Mouse (Mus musculus) MEL (cell line): Measurements from ENCODE around the gene Mapk8ip1. TPM values are rescaled to one million over a fixed set of nuclear protein-coding genes. Genes with fewer than 3 reads are reported as not detected.

ENCODE experiments used
- DNase-seq: peaks from one replicate; pipeline ENCODE4 v3.0.0; 2011; ENCODE audit warnings: low read depth, low spot score
- H3K27ac ChIP-seq: 2 replicates; pipeline ENCODE4 v1.5.1; 2012; ENCODE audit warnings: low read depth, mild to moderate bottlenecking, control low read depth, low read length, moderate library complexity; ENCODE audit not compliant: control insufficient read depth
- H3K27me3 ChIP-seq, 2 experiments: fragments of 150-350 bp in 1 of 2; sonication (generic) in 1 of 2; 2 replicates each; pipeline ENCODE4 v1.6.1; 2012; ENCODE audit warnings: low read length in 2 of 2, mild to moderate bottlenecking in 2 of 2, improper control_type of control experiment in 1 of 2, moderate library complexity in 1 of 2; ENCODE audit not compliant: insufficient read depth in 2 of 2, control insufficient read depth in 1 of 2
- H3K36me3 ChIP-seq, 2 experiments: 2 replicates each; pipeline ENCODE4 v1.6.1; 2012 to 2014; ENCODE audit warnings: low read length in 2 of 2, improper control_type of control experiment in 1 of 2, inconsistent platforms in 1 of 2, mild to moderate bottlenecking in 1 of 2; ENCODE audit not compliant: insufficient read depth in 2 of 2, control insufficient read depth in 1 of 2
- H3K4me1 ChIP-seq, 2 experiments: fragments of 150-350 bp in 1 of 2; sonication (generic) in 1 of 2; 2 replicates each; pipeline ENCODE4 v1.6.1; 2012; ENCODE audit warnings: low read length in 2 of 2, improper control_type of control experiment in 1 of 2, mild to moderate bottlenecking in 1 of 2; ENCODE audit not compliant: insufficient read depth in 2 of 2, control insufficient read depth in 1 of 2
- H3K4me3 ChIP-seq, 2 experiments: fragments of 150-350 bp in 1 of 2; sonication (generic) in 1 of 2; 2 replicates each; pipeline ENCODE4 v1.5.1; 2012; ENCODE audit warnings: low read depth in 2 of 2, low read length in 2 of 2, mild to moderate bottlenecking in 2 of 2, moderate library complexity in 2 of 2, control low read depth in 1 of 2, improper control_type of control experiment in 1 of 2; ENCODE audit not compliant: control insufficient read depth in 1 of 2, insufficient read depth in 1 of 2
- H3K79me2 ChIP-seq: 2 replicates; pipeline ENCODE4 v1.6.1; 2012; ENCODE audit warnings: mild to moderate bottlenecking, low read length, moderate library complexity; ENCODE audit not compliant: control insufficient read depth, poor library complexity, insufficient read depth
- H3K9ac ChIP-seq: 2 replicates; pipeline ENCODE4 v1.6.1; 2012; ENCODE audit warnings: low read depth, mild to moderate bottlenecking, control low read depth, low read length, moderate library complexity; ENCODE audit not compliant: control insufficient read depth, poor library complexity, severe bottlenecking
- H3K9me3 ChIP-seq: fragments of 150-350 bp; sonication (generic); replicated peaks from 2 replicates; pipeline ENCODE4 v1.6.1; 2012; ENCODE audit warnings: mild to moderate bottlenecking, low read length, improper control_type of control experiment, moderate library complexity; ENCODE audit not compliant: insufficient read depth
- CHD2 ChIP-seq: IDR thresholded peaks from 2 replicates; pipeline ENCODE4 v1.6.1; 2011; ENCODE audit warnings: low read length, improper control_type of control experiment
- ETS1 ChIP-seq: IDR thresholded peaks from 2 replicates; pipeline ENCODE4 v1.6.1; 2012; ENCODE audit warnings: low read depth, mild to moderate bottlenecking, inconsistent platforms, low read length, improper control_type of control experiment, moderate library complexity
- GABPA ChIP-seq: IDR thresholded peaks from 2 replicates; pipeline ENCODE4 v1.6.1; 2012; ENCODE audit warnings: low read depth, mild to moderate bottlenecking, inconsistent platforms, low read length, improper control_type of control experiment, moderate library complexity
- KAT2A ChIP-seq: conservative IDR thresholded peaks from 2 replicates; pipeline ENCODE4 v1.6.1; 2012; ENCODE audit warnings: low read depth, low read length, improper control_type of control experiment, inconsistent platforms
- MAFK ChIP-seq: IDR thresholded peaks from 2 replicates; pipeline ENCODE4 v1.6.1; 2011; ENCODE audit warnings: low read depth, mild to moderate bottlenecking, low read length, improper control_type of control experiment, borderline replicate concordance
- MAX ChIP-seq: IDR thresholded peaks from 2 replicates; pipeline ENCODE4 v1.6.1; 2011; ENCODE audit warnings: low read length, improper control_type of control experiment
- MAZ ChIP-seq: IDR thresholded peaks from 2 replicates; pipeline ENCODE4 v1.6.1; 2012; ENCODE audit warnings: low read depth, mild to moderate bottlenecking, inconsistent platforms, low read length, improper control_type of control experiment
- MXI1 ChIP-seq: IDR thresholded peaks from 2 replicates; pipeline ENCODE4 v1.6.1; 2011; ENCODE audit warnings: mild to moderate bottlenecking, low read depth, low read length, improper control_type of control experiment
- MYB ChIP-seq: IDR thresholded peaks from 2 replicates; pipeline ENCODE4 v1.6.1; 2011; ENCODE audit warnings: mild to moderate bottlenecking, low read depth, low read length, improper control_type of control experiment
- NELFE ChIP-seq: IDR thresholded peaks from 2 replicates; pipeline ENCODE4 v1.6.1; 2011; ENCODE audit warnings: low read depth, low read length, improper control_type of control experiment
- POLR2A ChIP-seq, 2 experiments: IDR thresholded peaks; 2 replicates each; pipeline ENCODE4 v1.6.1; 2011 to 2012; ENCODE audit warnings: low read length in 2 of 2, mild to moderate bottlenecking in 2 of 2, control low read depth in 1 of 2, improper control_type of control experiment in 1 of 2, low read depth in 1 of 2, moderate library complexity in 1 of 2; ENCODE audit not compliant: control insufficient read depth in 1 of 2, insufficient read depth in 1 of 2, poor library complexity in 1 of 2
- POLR2AphosphoS5 ChIP-seq: IDR thresholded peaks from 2 replicates; pipeline ENCODE4 v1.6.1; 2012; ENCODE audit warnings: low read depth, borderline replicate concordance, mild to moderate bottlenecking, inconsistent platforms, low read length, moderate library complexity, mixed read lengths
- RAD21 ChIP-seq: IDR thresholded peaks from 2 replicates; pipeline ENCODE4 v1.6.1; 2011; ENCODE audit warnings: mild to moderate bottlenecking, low read depth, low read length, improper control_type of control experiment
- RCOR1 ChIP-seq: IDR thresholded peaks from 2 replicates; pipeline ENCODE4 v1.6.1; 2012; ENCODE audit warnings: low read depth, mild to moderate bottlenecking, inconsistent platforms, low read length, improper control_type of control experiment
- SMC3 ChIP-seq: IDR thresholded peaks from 2 replicates; pipeline ENCODE4 v1.6.1; 2011; ENCODE audit warnings: low read depth, low read length, improper control_type of control experiment
- TCF12 ChIP-seq: IDR thresholded peaks from 2 replicates; pipeline ENCODE4 v1.6.1; 2014; ENCODE audit warnings: low read depth, mild to moderate bottlenecking, inconsistent platforms, low read length, improper control_type of control experiment, moderate library complexity
- UBTF ChIP-seq: IDR thresholded peaks from 2 replicates; pipeline ENCODE4 v1.6.1; 2012; ENCODE audit warnings: low read depth, mild to moderate bottlenecking, inconsistent platforms, low read length, improper control_type of control experiment, moderate library complexity, borderline replicate concordance; ENCODE audit not compliant: insufficient read depth
- ZC3H11A ChIP-seq: IDR thresholded peaks from 2 replicates; pipeline ENCODE4 v1.6.1; 2012; ENCODE audit warnings: low read depth, mild to moderate bottlenecking, inconsistent platforms, low read length, improper control_type of control experiment
- polyA plus RNA-seq, 2 experiments: library from polyadenylated mRNA; stranded (reverse) in 1 of 2; unstranded in 1 of 2; fragments of >175 nt in 1 of 2; fragments of >200 nt in 1 of 2; gene quantifications; 2 replicates each; pipeline versions ENCODE4 v1.2.1 to v1.2.4; 2012; ENCODE audit warnings: low replicate concordance in 2 of 2, low read depth in 1 of 2; ENCODE audit not compliant: insufficient read length in 2 of 2, insufficient read depth in 1 of 2, missing spikeins in 1 of 2
- total RNA-seq: library from RNA; depleted of rRNA; stranded (reverse); fragments of 300-350 nt; gene quantifications from 2 replicates; pipeline ENCODE4 v1.2.3, GENCODE M21; 2012

The Mapk8ip1 gene
- total and polyA plus RNA-seq, 3 experiments, result 2.5 to 3.8 TPM; not detected in 1

GRCm38 (mm10) chr2:92446656-92447055 lies 45.6 kb upstream of the Mapk8ip1 start:
- TF ChIP-seq ETS1, result no peak
- TF ChIP-seq GABPA, result no peak
- no peak for TF ChIP-seq MAZ
- no peak for TF ChIP-seq ZC3H11A
- no peak for TF ChIP-seq MYB
- TF ChIP-seq TCF12, result no peak
- TF ChIP-seq POLR2AphosphoS5, result no peak
- no peak for TF ChIP-seq KAT2A
- no peak for TF ChIP-seq RAD21
- H3K79me2 ChIP-seq, result no peaks in the 10 kb centered on the region
- H3K27ac ChIP-seq, result no peak overlapping the region
- no peak for DNase-seq
- no peak overlapping the region for H3K4me3 ChIP-seq
- no peaks in the 10 kb centered on the region for H3K9me3 ChIP-seq
- H3K4me1 ChIP-seq, result peaks cover 20 to 62% of the 10 kb centered on the region in 2 experiments
- H3K9ac ChIP-seq, result no peak overlapping the region
- H3K36me3 ChIP-seq, result peaks cover 0 to 49% of the 10 kb centered on the region in 2 experiments; a peak in 2 of 4 replicates
- no peaks in the 10 kb centered on the region for H3K27me3 ChIP-seq

- H3K9me3 ChIP-seq, result no peaks in the 10 kb centered on the region
- peak overlapping the region; percentile 27; the same call in 1 of the 2 replicates for H3K27ac ChIP-seq
- no peaks in the 10 kb centered on the region for H3K79me2 ChIP-seq
- peaks cover 0 to 43% of the 10 kb centered on the region in 2 experiments; a peak in 2 of 4 replicates for H3K36me3 ChIP-seq
- no peak overlapping the region for H3K9ac ChIP-seq
- peaks cover 20 to 58% of the 10 kb centered on the region in 2 experiments for H3K4me1 ChIP-seq
- no peaks in the 10 kb centered on the region for H3K27me3 ChIP-seq
- TF ChIP-seq CHD2 (no peak), MAX (no peak), MAFK (no peak), MXI1 (no peak), MYB (no peak), NELFE (no peak), UBTF (no peak), SMC3 (no peak), POLR2A (IDR thresholded peaks at IDR 0.05; ENCODE audit: control insufficient read depth in 1 of 2, insufficient read depth in 1 of 2, low read depth in 1 of 2, low read length in 2 of 2, poor library complexity in 1 of 2) (no peak), MAZ (no peak), RCOR1 (no peak), ZC3H11A (no peak)
- no peak for DNase-seq
- H3K4me3 ChIP-seq, result no peak overlapping the region
Measured at GRCm38 (mm10) chr2:92445890-92446289, 44.8 kb upstream of the Mapk8ip1 start.
